Mouse (Mus musculus): ENCODE results near the gene Pou2f1. TPM values are rescaled to one million over a fixed set of nuclear protein-coding genes. Genes with fewer than 3 reads are reported as not detected.

Gene Pou2f1
- total RNA-seq, 2 experiments from 2014 or later = 12.0 to 15.1 TPM

- peak; percentile 46 to 65 for DNase-seq
- intact Hi-C loops (cut with DNase I) = loop anchor here (2.0 kb wide), 2 partner anchors 114 to 190 kb away; no protein-coding TSS in a partner anchor
Observed at GRCm38 (mm10) chr1:165967027-165967654, 35.3 kb downstream of the Pou2f1 start.

- intact Hi-C loops (cut with DNase I) = loop anchor here (2.0 kb wide), 2 partner anchors 114 to 190 kb away; no protein-coding TSS in a partner anchor
- DNase-seq = no peak
Observed at GRCm38 (mm10) chr1:165966156-165966914, 36.1 kb downstream of the Pou2f1 start.

GRCm38 (mm10) chr1:165961676-165962364 is 40.7 kb downstream of the Pou2f1 start:
- no peak for DNase-seq
- intact Hi-C loops (cut with DNase I) = loop anchor here (5.0 kb wide), 3 partner anchors 35 to 70 kb away; no protein-coding TSS in a partner anchor

- DNase-seq = no peak
- intact Hi-C loops (cut with DNase I) = no loop called here
Observed at GRCm38 (mm10) chr1:165958159-165958558, 44.3 kb downstream of the Pou2f1 start.

- no peak for DNase-seq
- intact Hi-C loops (cut with DNase I) = no loop called here
Observed at GRCm38 (mm10) chr1:165948214-165948813, 54.2 kb downstream of the Pou2f1 start.

- DNase-seq = no peak
- intact Hi-C loops (cut with DNase I) = no loop called here
Observed at GRCm38 (mm10) chr1:165943270-165943669, 59.2 kb downstream of the Pou2f1 start.

- no peak for DNase-seq
- intact Hi-C loops (cut with DNase I) = no loop called here
Observed at GRCm38 (mm10) chr1:165935466-165935818, 67.0 kb downstream of the Pou2f1 start.

- DNase-seq = no peak
- intact Hi-C loops (cut with DNase I) = no loop called here
Observed at GRCm38 (mm10) chr1:165934648-165935465, 67.6 kb downstream of the Pou2f1 start.

- intact Hi-C loops (cut with DNase I) = no loop called here
- no peak for DNase-seq
Observed at GRCm38 (mm10) chr1:165933915-165934647, 68.4 kb downstream of the Pou2f1 start.

- intact Hi-C loops (cut with DNase I) = no loop called here
- DNase-seq = no peak
Observed at GRCm38 (mm10) chr1:165932842-165933241, 69.6 kb downstream of the Pou2f1 start.

- intact Hi-C loops (cut with DNase I) = no loop called here
- no peak for DNase-seq
Observed at GRCm38 (mm10) chr1:165930510-165930909, 72.0 kb downstream of the Pou2f1 start.

GRCm38 (mm10) chr1:165927507-165928279 is 74.8 kb downstream of the Pou2f1 start:
- intact Hi-C loops (cut with DNase I) = loop anchor here (5.0 kb wide), 1 partner anchor 35 kb away; no protein-coding TSS in a partner anchor
- DNase-seq = no peak

GRCm38 (mm10) chr1:165925207-165925606 is 77.3 kb downstream of the Pou2f1 start:
- no peak for DNase-seq
- intact Hi-C loops (cut with DNase I) = loop anchor here (5.0 kb wide), 1 partner anchor 37 kb away; no protein-coding TSS in a partner anchor

GRCm38 (mm10) chr1:165922488-165922887 is 80.0 kb downstream of the Pou2f1 start:
- DNase-seq = no peak
- intact Hi-C loops (cut with DNase I) = no loop called here

- intact Hi-C loops (cut with DNase I) = no loop called here
- no peak for DNase-seq
Observed at GRCm38 (mm10) chr1:165921026-165921425, 81.5 kb downstream of the Pou2f1 start.

- no peak for DNase-seq
- intact Hi-C loops (cut with DNase I) = no loop called here
Observed at GRCm38 (mm10) chr1:165914416-165914801, 88.1 kb downstream of the Pou2f1 start.

- DNase-seq = no peak
- intact Hi-C loops (cut with DNase I) = no loop called here
Observed at GRCm38 (mm10) chr1:165913720-165914415, 88.6 kb downstream of the Pou2f1 start.

GRCm38 (mm10) chr1:165909471-165909870 is 93.0 kb downstream of the Pou2f1 start:
- intact Hi-C loops (cut with DNase I) = loop anchor here (5.0 kb wide), 1 partner anchor 53 kb away; no protein-coding TSS in a partner anchor
- no peak for DNase-seq

Data from heart, postnatal 14 days (tissue).